In the genomic region with DNA sequence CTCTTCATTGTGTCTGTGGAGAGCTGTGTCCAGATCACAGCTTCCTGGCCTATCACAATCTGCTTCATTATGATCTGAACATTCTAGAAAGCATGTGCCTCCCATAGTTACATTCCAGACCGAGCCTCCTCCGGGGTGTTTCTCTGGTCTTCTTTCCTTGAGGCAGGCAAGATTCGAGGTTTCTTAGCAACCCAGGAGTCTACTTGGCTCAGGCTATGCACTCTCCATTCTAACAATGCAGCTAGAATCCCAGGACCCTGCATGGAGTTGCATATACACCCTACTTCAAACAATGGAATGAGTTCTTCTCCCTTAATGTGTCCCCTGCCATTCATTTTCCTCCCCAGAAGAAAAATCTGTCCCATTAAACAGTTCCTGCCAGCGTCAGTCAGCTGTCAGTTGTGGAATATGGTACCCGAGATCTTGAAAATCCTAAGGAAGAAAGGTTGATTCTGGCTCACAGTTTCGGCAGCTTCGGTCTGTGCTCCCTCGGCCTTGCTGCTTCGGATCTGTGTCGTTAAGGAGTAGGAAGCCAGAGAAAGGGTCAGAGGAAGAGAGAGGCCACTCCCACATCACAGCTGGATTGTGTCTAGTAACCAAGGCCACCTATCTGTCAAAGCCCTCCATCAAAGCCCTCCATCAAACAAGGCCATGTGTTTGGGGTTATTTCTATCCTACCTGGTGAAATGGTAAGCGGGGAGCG, we compare ENCODE assay signal across 10 mouse cellular contexts.
A peak's percentile ranks its signal among the peaks of the same experiment; 100 is the strongest.
DNase-seq lines count a peak whose midpoint lies in the region; ATAC-seq lines count a peak whose summit lies in the region.
"Had no signal": no experiment of that assay in that cellular context is flagged by ENCODE, and none has a peak within 500 bp of the region (broad histone marks: within the 10 kb centered on the region; RNA-seq: fewer than 3 reads in every experiment).

No protein-coding gene starts in this region.

- ATAC-seq in liver, embryonic 12.5 days: no peak
- no peak for ATAC-seq in liver, embryonic 11.5 days (replicated peaks; ENCODE audit: low FRiP score)
- peak; percentile 54; the same call in 1 of the 2 replicates for ATAC-seq in forebrain, embryonic 14.5 days
- peak; percentile 9; the same call in 1 of the 2 replicates for ATAC-seq in hindbrain, embryonic 16.5 days
- peak; percentile 42; the same call in 1 of the 2 replicates for ATAC-seq in neural tube, embryonic 13.5 days (ENCODE audit: low read depth)

- 67% methylated on average over 12 of the region's 12 CpGs for WGBS in liver, embryonic 12.5 days (ENCODE audit: insufficient replicate concordance)
- 78% methylated on average over 12 of the region's 12 CpGs for WGBS in liver, embryonic 11.5 days
- 25% methylated on average over 12 of the region's 12 CpGs for WGBS in forebrain, embryonic 14.5 days
- WGBS in hindbrain, embryonic 16.5 days: 43% methylated on average over 12 of the region's 12 CpGs
- whole genome bisulfite sequencing in neural tube, embryonic 13.5 days: 60% methylated on average over 12 of the region's 12 CpGs

- no peak overlapping the region for H3K9ac ChIP-seq in liver, embryonic 12.5 days
- H3K9ac ChIP-seq in liver, embryonic 11.5 days (ENCODE audit: low read depth, low read length): no peak overlapping the region
- no peak overlapping the region for H3K9ac ChIP-seq in forebrain, embryonic 14.5 days (ENCODE audit: low read length)
- H3K9ac ChIP-seq in hindbrain, embryonic 16.5 days (ENCODE audit: low read depth, low read length): no peak overlapping the region
- no peak overlapping the region for H3K9ac ChIP-seq in neural tube, embryonic 13.5 days

- H3K4me2 ChIP-seq in liver, embryonic 12.5 days: 0 out of 2 replicates have a peak overlapping the region, but pooled peaks have one; percentile 16
- no peak overlapping the region for H3K4me2 ChIP-seq in liver, embryonic 11.5 days
- H3K4me2 ChIP-seq in forebrain, embryonic 14.5 days (ENCODE audit: low read length): no peak overlapping the region
- no peak overlapping the region for H3K4me2 ChIP-seq in hindbrain, embryonic 16.5 days (ENCODE audit: low read length)
- no peak overlapping the region for H3K4me2 ChIP-seq in neural tube, embryonic 13.5 days

- no peaks in the 10 kb centered on the region for H3K4me1 ChIP-seq in liver, embryonic 12.5 days
- H3K4me1 ChIP-seq in liver, embryonic 11.5 days (replicated peaks; ENCODE audit: control insufficient read depth, insufficient read depth, low read length): no peaks in the 10 kb centered on the region
- H3K4me1 ChIP-seq in forebrain, embryonic 14.5 days (ENCODE audit: control insufficient read depth, insufficient read depth, low read length): peaks cover 20% of the 10 kb centered on the region
- peaks cover 10% of the 10 kb centered on the region for H3K4me1 ChIP-seq in hindbrain, embryonic 16.5 days (ENCODE audit: control insufficient read depth, insufficient read depth, low read depth, low read length)
- peaks cover 24% of the 10 kb centered on the region for H3K4me1 ChIP-seq in neural tube, embryonic 13.5 days (replicated peaks)
- H3K4me1 ChIP-seq: limb, embryonic 10.5 days had no signal

- no peaks in the 10 kb centered on the region for H3K36me3 ChIP-seq in liver, embryonic 12.5 days
- H3K36me3 ChIP-seq in liver, embryonic 11.5 days (ENCODE audit: control insufficient read depth, insufficient read depth, low read length): no peaks in the 10 kb centered on the region
- no peaks in the 10 kb centered on the region for H3K36me3 ChIP-seq in forebrain, embryonic 14.5 days (ENCODE audit: control insufficient read depth, insufficient read depth, low read length)
- H3K36me3 ChIP-seq in hindbrain, embryonic 16.5 days (ENCODE audit: control insufficient read depth, insufficient read depth, low read length): no peaks in the 10 kb centered on the region
- H3K36me3 ChIP-seq in neural tube, embryonic 13.5 days: no peaks in the 10 kb centered on the region
- H3K36me3 ChIP-seq: limb, embryonic 10.5 days had no signal

- DNase-seq in liver, embryonic 11.5 days (ENCODE audit: low spot score): no peak
- DNase-seq in forebrain, embryonic 14.5 days (ENCODE audit: low spot score): peak; percentile 40
- no peak for DNase-seq in lung, postnatal 14 days
- DNase-seq in heart, adult 18-20 months: no peak
- DNase-seq in thymus, postnatal 14 days: no peak
- DNase-seq: cerebellum, postnatal 25 days had no signal

- no peak overlapping the region for H3K27ac ChIP-seq in liver, embryonic 12.5 days
- H3K27ac ChIP-seq in liver, embryonic 11.5 days (ENCODE audit: low read depth, low read length): no peak overlapping the region
- peak overlapping the region; percentile 58 for H3K27ac ChIP-seq in forebrain, embryonic 14.5 days (ENCODE audit: low read depth, low read length)
- H3K27ac ChIP-seq in hindbrain, embryonic 16.5 days (ENCODE audit: low read depth, low read length): peak overlapping the region; percentile 48
- H3K27ac ChIP-seq in neural tube, embryonic 13.5 days (replicated peaks): peak overlapping the region; percentile 57
- H3K27ac ChIP-seq: limb, embryonic 10.5 days had no signal

- no peaks in the 10 kb centered on the region; the same call in 1 of the 2 replicates for H3K27me3 ChIP-seq in liver, embryonic 12.5 days (replicated peaks)
- H3K27me3 ChIP-seq in liver, embryonic 11.5 days (replicated peaks; ENCODE audit: control insufficient read depth, insufficient read depth, low read length): no peaks in the 10 kb centered on the region
- H3K27me3 ChIP-seq in forebrain, embryonic 14.5 days (replicated peaks; ENCODE audit: control insufficient read depth, insufficient read depth, low read length): no peaks in the 10 kb centered on the region
- H3K27me3 ChIP-seq in hindbrain, embryonic 16.5 days (replicated peaks; ENCODE audit: control insufficient read depth, insufficient read depth, low read length): no peaks in the 10 kb centered on the region
- no peaks in the 10 kb centered on the region for H3K27me3 ChIP-seq in neural tube, embryonic 13.5 days

- H3K9me3 ChIP-seq in liver, embryonic 12.5 days (replicated peaks): no peaks in the 10 kb centered on the region; the same call in 1 of the 2 replicates
- H3K9me3 ChIP-seq in liver, embryonic 11.5 days (ENCODE audit: control insufficient read depth, low read length): 0 out of 2 replicates have a peak, but pooled peaks cover 2% of the 10 kb centered on the region
- H3K9me3 ChIP-seq in forebrain, embryonic 14.5 days (replicated peaks; ENCODE audit: control insufficient read depth, low read length): no peaks in the 10 kb centered on the region
- H3K9me3 ChIP-seq in hindbrain, embryonic 16.5 days (ENCODE audit: control insufficient read depth, low read length): no peaks in the 10 kb centered on the region
- no peaks in the 10 kb centered on the region for H3K9me3 ChIP-seq in neural tube, embryonic 13.5 days
- H3K9me3 ChIP-seq: limb, embryonic 10.5 days had no signal

- no peak overlapping the region for H3K4me3 ChIP-seq in liver, embryonic 12.5 days
- no peak overlapping the region for H3K4me3 ChIP-seq in liver, embryonic 11.5 days (ENCODE audit: low read depth, low read length)
- no peak overlapping the region for H3K4me3 ChIP-seq in forebrain, embryonic 14.5 days (ENCODE audit: low read depth, low read length)
- H3K4me3 ChIP-seq in hindbrain, embryonic 16.5 days (ENCODE audit: low read length): no peak overlapping the region
- no peak overlapping the region for H3K4me3 ChIP-seq in neural tube, embryonic 13.5 days
- H3K4me3 ChIP-seq: limb, embryonic 10.5 days had no signal

Comparison
In these comparisons a context has a peak if more than half of its experiments do, and no peak if none do; other contexts are left out.
1. ATAC-seq: peak in forebrain, embryonic 14.5 days (single experiment), hindbrain, embryonic 16.5 days (single experiment) and neural tube, embryonic 13.5 days (single experiment); none in liver, embryonic 12.5 days (single experiment) and liver, embryonic 11.5 days (single experiment).
2. H3K27ac ChIP-seq: peak in forebrain, embryonic 14.5 days (single experiment), hindbrain, embryonic 16.5 days (single experiment) and neural tube, embryonic 13.5 days (single experiment); none in liver, embryonic 12.5 days (single experiment) and liver, embryonic 11.5 days (single experiment).